Mouse (Mus musculus) heart, adult 9 months (tissue): ENCODE measurements around the gene Zfp507.
A peak's percentile ranks its signal among the peaks of the same experiment; 100 is the strongest.

Experiments
- DNase-seq, 2 experiments: peaks; one replicate each; pipeline ENCODE4 v3.0.0; 2022; ENCODE audit warnings: low spot score in 2 of 2

Zfp507 gene

GRCm38 (mm10) chr7:35802906-35803595, at the start of gene Zfp507:
Zfp507 (minus strand) TSS chr7:35803003.
- peak; percentile 71 to 81 for DNase-seq

- DNase-seq, result peak in 1 of 2 experiments; percentile 6
Measured at GRCm38 (mm10) chr7:35850426-35850825, 47.6 kb upstream of the Zfp507 start.

GRCm38 (mm10) chr7:35848526-35848925, 45.7 kb upstream of the Zfp507 start:
- no peak for DNase-seq

- DNase-seq, result no peak
Measured at GRCm38 (mm10) chr7:35840504-35840903, 37.7 kb upstream of the Zfp507 start.

- DNase-seq, result peak; percentile 21 to 31
Measured at GRCm38 (mm10) chr7:35836851-35837250, 34.0 kb upstream of the Zfp507 start.

- no peak for DNase-seq
Measured at GRCm38 (mm10) chr7:35836415-35836814, 33.6 kb upstream of the Zfp507 start.

GRCm38 (mm10) chr7:35830119-35830518, 27.3 kb upstream of the Zfp507 start:
- no peak for DNase-seq

- DNase-seq, result no peak
Measured at GRCm38 (mm10) chr7:35823906-35824305, 21.1 kb upstream of the Zfp507 start.

- no peak for DNase-seq
Measured at GRCm38 (mm10) chr7:35822320-35822719, 19.5 kb upstream of the Zfp507 start.

GRCm38 (mm10) chr7:35821357-35821756, 18.6 kb upstream of the Zfp507 start:
- DNase-seq, result no peak

- DNase-seq, result no peak
Measured at GRCm38 (mm10) chr7:35819486-35819885, 16.7 kb upstream of the Zfp507 start.

GRCm38 (mm10) chr7:35814759-35815551, 12.2 kb upstream of the Zfp507 start:
- no peak for DNase-seq

GRCm38 (mm10) chr7:35813306-35813705, 10.5 kb upstream of the Zfp507 start:
- no peak for DNase-seq

- no peak for DNase-seq
Measured at GRCm38 (mm10) chr7:35810736-35811135, 7.9 kb upstream of the Zfp507 start.

GRCm38 (mm10) chr7:35804206-35804605, 1.4 kb upstream of the Zfp507 start:
- DNase-seq, result no peak

- no peak for DNase-seq
Measured at GRCm38 (mm10) chr7:35802201-35802905, 450 bp downstream of the Zfp507 start.

GRCm38 (mm10) chr7:35796123-35796522, 6.7 kb downstream of the Zfp507 start:
- DNase-seq, result no peak

GRCm38 (mm10) chr7:35794145-35794664, 8.6 kb downstream of the Zfp507 start:
- no peak for DNase-seq

- DNase-seq, result no peak
Measured at GRCm38 (mm10) chr7:35792150-35792848, 10.5 kb downstream of the Zfp507 start.

- DNase-seq, result no peak
Measured at GRCm38 (mm10) chr7:35790926-35791325, 11.9 kb downstream of the Zfp507 start.

- DNase-seq, result no peak
Measured at GRCm38 (mm10) chr7:35790201-35790600, 12.6 kb downstream of the Zfp507 start.

GRCm38 (mm10) chr7:35785579-35785978, 17.2 kb downstream of the Zfp507 start:
- no peak for DNase-seq
